Mouse (Mus musculus): Measurements from ENCODE around the gene Plxna2.
A peak's percentile ranks its signal among the peaks of the same experiment; 100 is the strongest.

Gene Plxna2

GRCm38 (mm10) chr1:194772053-194772452 is 154.0 kb downstream of the Plxna2 start:
- no peak for DNase-seq (ENCODE audit: low spot score)

GRCm38 (mm10) chr1:194773899-194774298 is 155.9 kb downstream of the Plxna2 start:
- no peak for DNase-seq (ENCODE audit: low spot score)

- DNase-seq (ENCODE audit: low spot score): peak; percentile 23
Observed at GRCm38 (mm10) chr1:194774350-194774749, 156.3 kb downstream of the Plxna2 start.

GRCm38 (mm10) chr1:194774754-194775153 is 156.7 kb downstream of the Plxna2 start:
- peak; percentile 49 for DNase-seq (ENCODE audit: low spot score)

GRCm38 (mm10) chr1:194775656-194776374 is 157.8 kb downstream of the Plxna2 start:
- no peak for DNase-seq (ENCODE audit: low spot score)

- DNase-seq (ENCODE audit: low spot score): no peak
Observed at GRCm38 (mm10) chr1:194776510-194777244, 158.7 kb downstream of the Plxna2 start.

- no peak for DNase-seq (ENCODE audit: low spot score)
Observed at GRCm38 (mm10) chr1:194777608-194778007, 159.6 kb downstream of the Plxna2 start.

GRCm38 (mm10) chr1:194780392-194780791 is 162.4 kb downstream of the Plxna2 start:
- DNase-seq (ENCODE audit: low spot score): no peak

GRCm38 (mm10) chr1:194780794-194781390 is 162.9 kb downstream of the Plxna2 start:
- no peak for DNase-seq (ENCODE audit: low spot score)

- DNase-seq (ENCODE audit: low spot score): no peak
Observed at GRCm38 (mm10) chr1:194781556-194781955, 163.5 kb downstream of the Plxna2 start.

- DNase-seq (ENCODE audit: low spot score): no peak
Observed at GRCm38 (mm10) chr1:194782325-194782724, 164.3 kb downstream of the Plxna2 start.

- no peak for DNase-seq (ENCODE audit: low spot score)
Observed at GRCm38 (mm10) chr1:194787626-194788025, 169.6 kb downstream of the Plxna2 start.

GRCm38 (mm10) chr1:194793226-194793924 is 175.4 kb downstream of the Plxna2 start:
- DNase-seq (ENCODE audit: low spot score): no peak

- DNase-seq (ENCODE audit: low spot score): no peak
Observed at GRCm38 (mm10) chr1:194795316-194795715, 177.3 kb downstream of the Plxna2 start.

- DNase-seq (ENCODE audit: low spot score): no peak
Observed at GRCm38 (mm10) chr1:194797843-194798242, 179.8 kb downstream of the Plxna2 start.

- DNase-seq (ENCODE audit: low spot score): no peak
Observed at GRCm38 (mm10) chr1:194798511-194798910, 180.5 kb downstream of the Plxna2 start.

- no peak for DNase-seq (ENCODE audit: low spot score)
Observed at GRCm38 (mm10) chr1:194808261-194808660, 190.2 kb downstream of the Plxna2 start.

GRCm38 (mm10) chr1:194808681-194809080 is 190.7 kb downstream of the Plxna2 start:
- DNase-seq (ENCODE audit: low spot score): no peak

- DNase-seq (ENCODE audit: low spot score): no peak
Observed at GRCm38 (mm10) chr1:194809600-194809999, 191.6 kb downstream of the Plxna2 start.

GRCm38 (mm10) chr1:194814187-194814586 is 196.2 kb downstream of the Plxna2 start:
- no peak for DNase-seq (ENCODE audit: low spot score)

GRCm38 (mm10) chr1:194815547-194815946 is 197.5 kb downstream of the Plxna2 start:
- DNase-seq (ENCODE audit: low spot score): peak; percentile 40

GRCm38 (mm10) chr1:194816913-194817312 is 198.9 kb downstream of the Plxna2 start:
- peak; percentile 74 for DNase-seq (ENCODE audit: low spot score)
